Mouse (Mus musculus) intestine, embryonic 15.5 days (tissue): Measurements from ENCODE around the gene Robo4. TPM values are rescaled to one million over a fixed set of nuclear protein-coding genes. Genes with fewer than 3 reads are reported as not detected.
A peak's percentile ranks its signal among the peaks of the same experiment; 100 is the strongest.

ENCODE experiments used
- ATAC-seq: fragments of 200-750 bp; cut with Nextera tagmentation; 2 replicates; pipeline ENCODE4 v1.8.0; 2017; ENCODE audit warnings: moderate TSS enrichment, moderate library complexity
- H3K27ac ChIP-seq: fragments of 300-500 bp; sonication (generic); 2 replicates; pipeline ENCODE4 v1.5.1; 2015; ENCODE audit warnings: mild to moderate bottlenecking, inconsistent platforms
- H3K27me3 ChIP-seq: fragments of 300-500 bp; sonication (generic); replicated peaks from 2 replicates; pipeline ENCODE4 v1.6.1; 2015; ENCODE audit warnings: inconsistent platforms
- H3K36me3 ChIP-seq: fragments of 300-500 bp; sonication (generic); 2 replicates; pipeline ENCODE4 v1.6.1; 2015; ENCODE audit warnings: inconsistent platforms
- H3K4me1 ChIP-seq: fragments of 300-500 bp; sonication (generic); replicated peaks from 2 replicates; pipeline ENCODE4 v1.6.1; 2015; ENCODE audit warnings: inconsistent platforms
- H3K4me2 ChIP-seq: fragments of 300-500 bp; sonication (generic); replicated peaks from 2 replicates; pipeline ENCODE4 v1.6.1; 2015; ENCODE audit warnings: mild to moderate bottlenecking, inconsistent platforms
- H3K4me3 ChIP-seq: fragments of 300-500 bp; sonication (generic); replicated peaks from 2 replicates; pipeline ENCODE4 v1.5.1; 2015; ENCODE audit warnings: inconsistent platforms
- H3K9ac ChIP-seq: fragments of 300-500 bp; sonication (generic); 2 replicates; pipeline ENCODE4 v1.6.1; 2015; ENCODE audit warnings: inconsistent platforms
- H3K9me3 ChIP-seq: fragments of 300-500 bp; sonication (generic); 2 replicates; pipeline ENCODE4 v1.6.1; 2016; ENCODE audit warnings: inconsistent platforms
- WGBS: fragments of 180-500 bp; shearing (Covaris S2); methylation state at CpG from one replicate; pipeline ENCODE4 v1.1.7; 2015; 5-methylcytosine and 5-hydroxymethylcytosine counted together
- polyA plus RNA-seq: library from polyadenylated mRNA; unstranded; fragments of >200 nt; fragmentation: Nextera tagmentation; extraction: Ambion mirVana; gene quantifications from 2 replicates; pipeline ENCODE4 v1.2.1, GENCODE M21; 2015

Gene Robo4
- polyA plus RNA-seq, 1 experiment from 2014 or later, result 11.4 TPM

GRCm38 (mm10) chr9:37368860-37369259, 32.8 kb upstream of the Robo4 start:
- WGBS, result 70% methylated on average over 8 of the region's 8 CpGs
- ATAC-seq, result peak; percentile 40
- H3K4me3 ChIP-seq, result no peak overlapping the region

GRCm38 (mm10) chr9:37371232-37371801, 30.4 kb upstream of the Robo4 start:
- no peak for ATAC-seq
- Histone ChIP-seq H3K27ac (no peak overlapping the region), H3K4me1 (no peaks in the 10 kb centered on the region), H3K36me3 (no peaks in the 10 kb centered on the region), H3K4me2 (no peak overlapping the region), H3K9me3 (no peaks in the 10 kb centered on the region), H3K9ac (no peak overlapping the region), H3K4me3 (no peak overlapping the region), H3K27me3 (no peaks in the 10 kb centered on the region)
- 54% methylated on average over 7 of the region's 7 CpGs for WGBS

More at GRCm38 (mm10) chr9:37368860-37369259, 32.8 kb upstream of the Robo4 start:
- Histone ChIP-seq H3K27me3 (no peaks in the 10 kb centered on the region), H3K4me2 (no peak overlapping the region; the same call in 1 of the 2 replicates), H3K36me3 (no peaks in the 10 kb centered on the region), H3K9ac (no peak overlapping the region), H3K9me3 (no peaks in the 10 kb centered on the region), H3K4me1 (no peaks in the 10 kb centered on the region), H3K27ac (peak overlapping the region; percentile 54; the same call in 1 of the 2 replicates)

- Histone ChIP-seq H3K4me2 (no peak overlapping the region), H3K36me3 (no peaks in the 10 kb centered on the region), H3K4me3 (no peak overlapping the region), H3K27ac (no peak overlapping the region), H3K4me1 (no peaks in the 10 kb centered on the region), H3K9me3 (no peaks in the 10 kb centered on the region), H3K9ac (no peak overlapping the region), H3K27me3 (no peaks in the 10 kb centered on the region)
- 90% methylated on average over 5 of the region's 5 CpGs for WGBS
- no peak for ATAC-seq
Measured at GRCm38 (mm10) chr9:37375718-37376117, 26.0 kb upstream of the Robo4 start.

GRCm38 (mm10) chr9:37383161-37383560, 18.5 kb upstream of the Robo4 start:
- no peaks in the 10 kb centered on the region for H3K9me3 ChIP-seq
- H3K4me1 ChIP-seq, result 0 out of 2 replicates have a peak, but pooled peaks cover 7% of the 10 kb centered on the region
- peaks cover 29% of the 10 kb centered on the region for H3K27me3 ChIP-seq
- H3K4me2 ChIP-seq, result no peak overlapping the region
- H3K9ac ChIP-seq, result no peak overlapping the region
- 93% methylated on average over 6 of the region's 6 CpGs for WGBS
- H3K4me3 ChIP-seq, result no peak overlapping the region
- H3K27ac ChIP-seq, result no peak overlapping the region
- no peaks in the 10 kb centered on the region for H3K36me3 ChIP-seq
- no peak for ATAC-seq

- Histone ChIP-seq H3K4me3 (peak overlapping the region; percentile 39), H3K27ac (no peak overlapping the region)
- 5% methylated on average over 54 of the region's 54 CpGs for WGBS
Measured at GRCm38 (mm10) chr9:37384284-37385182, 17.2 kb upstream of the Robo4 start.

DNA sequence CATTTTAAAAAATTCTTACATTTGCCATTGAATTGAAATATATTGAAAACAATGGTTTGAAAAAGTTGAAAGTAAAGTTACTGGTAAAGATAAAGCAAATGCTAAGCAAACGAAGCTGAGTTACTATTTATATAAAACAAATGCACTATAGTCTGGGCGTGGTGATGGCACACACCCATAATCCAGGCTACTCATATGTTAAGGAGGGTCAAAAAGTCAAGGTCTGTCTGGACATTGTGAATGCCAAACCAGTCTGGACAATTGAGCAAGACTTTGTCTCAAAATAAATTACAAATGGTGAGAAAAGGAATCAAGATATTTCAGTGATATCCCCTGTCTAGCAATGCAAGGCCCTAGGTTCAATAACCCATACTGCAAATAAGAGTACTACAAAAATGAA, 10.8 kb upstream of the Robo4 start:
- H3K27me3 ChIP-seq, result peaks cover 7% of the 10 kb centered on the region
- WGBS, result 62% methylated on average over 2 of the region's 2 CpGs
- ATAC-seq, result no peak

More at GRCm38 (mm10) chr9:37384284-37385182, 17.2 kb upstream of the Robo4 start:
- H3K36me3 ChIP-seq, result no peaks in the 10 kb centered on the region
- peak overlapping the region; percentile 92 for H3K4me2 ChIP-seq
- H3K27me3 ChIP-seq, result peaks cover 29% of the 10 kb centered on the region
- no peaks in the 10 kb centered on the region for H3K9me3 ChIP-seq
- peak overlapping the region; percentile 50 for H3K9ac ChIP-seq
- 0 out of 2 replicates have a peak, but pooled peaks cover 7% of the 10 kb centered on the region for H3K4me1 ChIP-seq
- peak; percentile 87 for ATAC-seq

GRCm38 (mm10) chr9:37392071-37392470, 9.6 kb upstream of the Robo4 start:
- ATAC-seq, result no peak
- H3K4me1 ChIP-seq, result no peaks in the 10 kb centered on the region
- 73% methylated on average over 2 of the region's 2 CpGs for WGBS
- no peak overlapping the region for H3K4me3 ChIP-seq
- no peaks in the 10 kb centered on the region for H3K36me3 ChIP-seq
- H3K9ac ChIP-seq, result no peak overlapping the region
- H3K27ac ChIP-seq, result no peak overlapping the region
- H3K9me3 ChIP-seq, result no peaks in the 10 kb centered on the region
- H3K4me2 ChIP-seq, result no peak overlapping the region
- peaks cover under 1% of the 10 kb centered on the region; the same call in 1 of the 2 replicates for H3K27me3 ChIP-seq

More for the DNA sequence above, 10.8 kb upstream of the Robo4 start:
- H3K9ac ChIP-seq, result no peak overlapping the region
- no peaks in the 10 kb centered on the region for H3K36me3 ChIP-seq
- H3K9me3 ChIP-seq, result no peaks in the 10 kb centered on the region
- no peak overlapping the region for H3K4me3 ChIP-seq
- H3K27ac ChIP-seq, result no peak overlapping the region
- no peak overlapping the region for H3K4me2 ChIP-seq
- H3K4me1 ChIP-seq, result no peaks in the 10 kb centered on the region

DNA sequence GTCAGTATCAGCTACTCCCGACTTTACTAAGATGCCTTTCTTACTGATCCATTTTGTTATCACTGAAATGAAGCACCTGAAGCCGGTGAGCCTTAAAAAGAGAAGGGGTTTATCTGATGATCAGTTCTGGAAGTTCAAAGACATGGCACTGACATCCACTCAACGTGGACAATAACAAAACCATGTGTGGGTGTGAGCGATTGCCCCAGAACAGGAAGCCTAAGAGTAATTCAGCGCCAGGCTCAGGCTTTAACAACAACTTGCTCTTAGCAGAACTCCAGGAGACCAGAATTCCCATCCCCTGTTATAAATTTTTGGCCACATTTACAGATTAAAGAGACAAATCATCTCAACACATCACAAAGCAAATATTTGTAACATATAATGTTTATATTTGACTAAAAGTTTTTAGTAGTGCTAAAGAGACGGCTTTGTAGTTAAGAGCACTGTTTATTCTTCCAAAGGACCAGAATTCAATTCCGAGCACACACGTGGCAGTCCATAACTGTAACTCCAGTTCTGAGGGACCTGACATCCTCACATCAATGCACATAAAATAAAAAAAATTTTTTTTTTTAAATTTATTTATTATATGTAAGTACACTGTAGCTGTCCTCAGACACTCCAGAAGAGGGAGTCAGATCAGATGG, 8.1 kb upstream of the Robo4 start:
- no peak for ATAC-seq
- H3K9me3 ChIP-seq, result no peaks in the 10 kb centered on the region

DNA sequence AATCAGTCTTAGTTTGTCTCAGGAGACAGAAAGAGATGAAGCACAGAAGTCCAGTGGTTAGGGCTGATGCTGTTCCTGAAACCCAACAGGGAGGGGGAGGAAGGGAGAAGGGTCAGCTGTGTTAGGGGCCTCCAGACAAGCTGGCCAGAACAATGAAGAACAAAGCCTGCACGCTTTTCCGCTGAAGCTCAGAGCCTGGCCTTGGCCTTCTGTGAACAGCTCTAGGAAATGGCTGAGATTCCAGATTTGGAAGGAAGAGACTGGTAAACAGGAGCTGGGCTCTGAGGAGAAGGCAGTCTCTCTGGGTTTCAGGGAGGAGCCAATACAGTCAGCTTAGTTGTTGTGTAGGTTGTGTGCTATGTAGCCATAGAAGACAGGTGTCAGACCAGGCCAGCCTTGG, 1.1 kb upstream of the Robo4 start:
- Histone ChIP-seq H3K36me3 (no peaks in the 10 kb centered on the region), H3K27ac (no peak overlapping the region), H3K9me3 (no peaks in the 10 kb centered on the region), H3K4me3 (no peak overlapping the region), H3K4me1 (no peaks in the 10 kb centered on the region), H3K27me3 (no peaks in the 10 kb centered on the region), H3K4me2 (no peak overlapping the region), H3K9ac (no peak overlapping the region)
- ATAC-seq, result no peak
- 78% methylated on average over 2 of the region's 2 CpGs for WGBS

More for the DNA sequence above, 8.1 kb upstream of the Robo4 start:
- H3K27ac ChIP-seq, result no peak overlapping the region
- H3K4me2 ChIP-seq, result no peak overlapping the region
- H3K27me3 ChIP-seq, result no peaks in the 10 kb centered on the region
- no peaks in the 10 kb centered on the region for H3K36me3 ChIP-seq
- no peak overlapping the region for H3K9ac ChIP-seq
- no peaks in the 10 kb centered on the region for H3K4me1 ChIP-seq
- WGBS, result 49% methylated on average over 8 of the region's 8 CpGs
- no peak overlapping the region for H3K4me3 ChIP-seq

GRCm38 (mm10) chr9:37402501-37402900, 804 bp downstream of the Robo4 start:
- Histone ChIP-seq H3K4me3 (peak overlapping the region; percentile 19), H3K4me1 (no peaks in the 10 kb centered on the region), H3K4me2 (no peak overlapping the region), H3K27me3 (no peaks in the 10 kb centered on the region), H3K9ac (no peak overlapping the region), H3K9me3 (no peaks in the 10 kb centered on the region), H3K36me3 (no peaks in the 10 kb centered on the region), H3K27ac (no peak overlapping the region)
- 83% methylated on average over 7 of the region's 7 CpGs for WGBS
- no peak for ATAC-seq

DNA sequence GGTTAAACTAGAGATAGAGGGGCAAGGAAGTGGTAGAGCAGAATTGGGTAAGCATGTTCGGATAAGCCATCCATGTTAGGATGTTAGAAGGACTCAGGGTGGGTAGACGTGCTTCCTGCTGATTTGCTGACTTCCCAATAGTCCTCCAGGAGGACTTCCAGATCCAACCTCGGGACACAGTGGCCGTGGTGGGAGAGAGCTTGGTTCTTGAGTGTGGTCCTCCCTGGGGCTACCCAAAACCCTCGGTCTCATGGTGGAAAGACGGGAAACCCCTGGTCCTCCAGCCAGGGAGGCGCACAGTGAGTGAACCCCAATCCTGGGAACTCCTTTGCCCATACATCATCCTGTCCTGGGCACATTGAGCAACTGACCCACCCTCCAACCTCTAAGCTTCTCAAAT, 1.3 kb downstream of the Robo4 start:
- H3K4me3 ChIP-seq, result peak overlapping the region; percentile 19; the same call in 1 of the 2 replicates
- WGBS, result 84% methylated on average over 7 of the region's 7 CpGs
- H3K4me2 ChIP-seq, result 0 out of 2 replicates have a peak overlapping the region, but pooled peaks have one; percentile 17
- no peak overlapping the region for H3K9ac ChIP-seq
- H3K27ac ChIP-seq, result no peak overlapping the region
- H3K36me3 ChIP-seq, result no peaks in the 10 kb centered on the region
- H3K9me3 ChIP-seq, result no peaks in the 10 kb centered on the region
- 0 out of 2 replicates have a peak, but pooled peaks cover 4% of the 10 kb centered on the region for H3K27me3 ChIP-seq
- no peak for ATAC-seq
- H3K4me1 ChIP-seq, result no peaks in the 10 kb centered on the region

DNA sequence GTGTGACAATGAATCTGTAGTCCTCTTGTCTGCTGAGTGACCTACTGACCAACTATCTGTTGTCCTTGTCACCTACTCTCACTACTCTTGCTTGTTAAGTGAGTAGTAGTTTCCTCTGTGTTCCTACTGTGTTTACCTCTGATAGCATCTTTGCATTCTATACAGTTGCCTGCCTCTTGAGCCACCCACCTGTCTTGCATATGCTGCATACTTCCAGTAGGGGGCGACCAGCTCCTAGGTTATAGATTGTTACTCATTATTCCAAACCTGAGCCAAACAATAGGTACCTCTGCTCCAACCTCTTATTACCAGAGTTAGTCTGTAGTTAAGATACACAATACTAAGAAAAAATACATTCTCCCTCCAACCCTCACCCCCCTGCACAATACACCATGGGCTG, 4.7 kb downstream of the Robo4 start:
- no peak overlapping the region for H3K4me2 ChIP-seq
- ATAC-seq, result no peak
- 0% methylated on average over 1 of the region's 1 CpGs for WGBS

More for the DNA sequence above, 4.7 kb downstream of the Robo4 start:
- Histone ChIP-seq H3K4me3 (no peak overlapping the region), H3K27ac (no peak overlapping the region), H3K9me3 (no peaks in the 10 kb centered on the region), H3K27me3 (peaks cover 6% of the 10 kb centered on the region; the same call in 1 of the 2 replicates), H3K9ac (no peak overlapping the region), H3K4me1 (no peaks in the 10 kb centered on the region), H3K36me3 (no peaks in the 10 kb centered on the region)
